Mouse (Mus musculus): ENCODE results near the gene Mark1. TPM values are rescaled to one million over a fixed set of nuclear protein-coding genes. Genes with fewer than 3 reads are reported as not detected.
A peak's percentile ranks its signal among the peaks of the same experiment; 100 is the strongest.

The Mark1 gene
- polyA plus RNA-seq, 1 experiment = 2.2 TPM

DNA sequence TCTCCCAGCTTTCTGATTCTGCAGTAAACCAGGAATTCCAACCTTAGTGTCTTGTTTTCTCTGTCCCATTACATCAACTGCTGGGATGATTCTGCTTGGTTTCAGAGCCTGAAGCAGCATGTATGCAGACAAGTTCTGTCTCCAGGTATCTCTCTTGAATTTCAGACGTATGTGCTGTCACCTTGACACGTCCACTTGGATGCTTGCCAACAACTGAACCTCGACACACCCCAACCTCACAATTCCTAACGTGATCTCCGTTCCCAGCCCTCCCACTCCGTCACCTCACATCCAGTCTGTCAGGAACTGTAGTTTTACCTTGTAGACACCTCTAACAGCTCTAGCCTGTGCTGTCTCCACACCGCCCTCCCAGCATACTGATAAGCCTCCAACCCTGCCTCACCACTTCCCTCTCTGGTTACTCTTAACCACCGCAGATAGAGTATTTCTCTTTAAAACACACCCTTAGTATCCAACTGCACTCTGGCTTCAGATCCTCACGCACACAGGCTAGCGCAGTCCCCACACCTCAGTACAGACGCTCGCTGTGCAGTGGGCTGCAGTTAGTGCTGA is 36.2 kb downstream of the Mark1 start:
- H3K4me1 ChIP-seq (ENCODE audit: control insufficient read depth, insufficient read depth, low read length) = no peaks in the 10 kb centered on the region
- H3K36me3 ChIP-seq (ENCODE audit: control insufficient read depth, insufficient read depth, low read length) = no peaks in the 10 kb centered on the region
- no peaks in the 10 kb centered on the region for H3K27me3 ChIP-seq (replicated peaks; ENCODE audit: control insufficient read depth, insufficient read depth, low read length)
- no peak for TF ChIP-seq CTCF (conservative IDR thresholded peaks at IDR 0.05; ENCODE audit: insufficient read depth, insufficient read length, low read depth, low read length)
- no peak for TF ChIP-seq POLR2A (IDR thresholded peaks at IDR 0.05; ENCODE audit: low read depth, low read length)
- H3K27ac ChIP-seq (ENCODE audit: insufficient read depth, low read depth, low read length) = no peak overlapping the region
- H3K4me3 ChIP-seq (ENCODE audit: insufficient read depth, low read depth, low read length) = no peak overlapping the region
- 61% methylated on average over 12 of the region's 12 CpGs for WGBS
- no peak for DNase-seq

DNA sequence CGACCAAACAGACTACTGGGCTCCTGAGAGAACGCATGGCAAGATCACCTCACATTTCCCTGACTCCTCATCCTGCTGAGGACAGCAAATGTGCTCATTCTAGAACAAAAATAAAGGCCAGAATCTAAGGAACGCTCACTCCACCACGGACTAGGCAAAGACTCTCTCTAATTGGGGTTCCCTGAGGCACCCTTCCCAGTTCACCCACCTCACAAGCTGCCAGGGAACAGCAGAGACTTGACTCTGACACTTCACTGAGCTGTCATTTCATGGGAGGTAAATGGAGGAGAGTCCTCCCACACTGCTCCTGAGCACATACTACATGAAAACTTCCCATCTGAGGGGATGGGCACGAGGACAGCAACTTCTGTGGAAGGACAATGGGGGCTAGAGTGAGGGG is 37.5 kb downstream of the Mark1 start:
- H3K4me3 ChIP-seq (ENCODE audit: insufficient read depth, low read depth, low read length) = no peak overlapping the region
- H3K4me1 ChIP-seq (ENCODE audit: control insufficient read depth, insufficient read depth, low read length) = no peaks in the 10 kb centered on the region
- DNase-seq = no peak
- H3K27ac ChIP-seq (ENCODE audit: insufficient read depth, low read depth, low read length) = no peak overlapping the region
- 83% methylated on average over 5 of the region's 5 CpGs for WGBS
- TF ChIP-seq CTCF (conservative IDR thresholded peaks at IDR 0.05; ENCODE audit: insufficient read depth, insufficient read length, low read depth, low read length) = no peak
- TF ChIP-seq POLR2A (IDR thresholded peaks at IDR 0.05; ENCODE audit: low read depth, low read length) = no peak
- no peaks in the 10 kb centered on the region for H3K36me3 ChIP-seq (ENCODE audit: control insufficient read depth, insufficient read depth, low read length)
- H3K27me3 ChIP-seq (replicated peaks; ENCODE audit: control insufficient read depth, insufficient read depth, low read length) = no peaks in the 10 kb centered on the region

DNA sequence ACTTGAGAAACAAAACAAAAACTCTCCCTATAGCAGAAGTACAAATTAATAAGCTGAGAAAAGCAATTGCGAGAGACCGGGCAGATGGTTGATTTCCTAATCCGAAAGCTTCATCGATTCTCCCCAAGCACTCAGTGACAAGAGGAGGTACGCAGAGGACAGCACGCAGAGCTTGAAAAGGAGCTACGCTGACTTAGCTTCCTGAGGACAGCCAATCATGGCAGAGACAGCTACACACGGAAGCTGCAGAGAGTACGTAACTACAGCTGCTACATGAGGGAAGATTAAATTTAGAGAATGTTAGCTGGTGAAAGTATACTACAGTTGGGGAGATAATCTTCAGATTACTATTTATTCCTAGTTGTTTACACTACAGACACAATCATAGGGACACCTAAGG is 40.6 kb downstream of the Mark1 start:
- Histone ChIP-seq H3K27me3 (replicated peaks; ENCODE audit: control insufficient read depth, insufficient read depth, low read length) (no peaks in the 10 kb centered on the region), H3K27ac (ENCODE audit: insufficient read depth, low read depth, low read length) (no peak overlapping the region), H3K4me3 (ENCODE audit: insufficient read depth, low read depth, low read length) (no peak overlapping the region), H3K36me3 (ENCODE audit: control insufficient read depth, insufficient read depth, low read length) (no peaks in the 10 kb centered on the region), H3K4me1 (ENCODE audit: control insufficient read depth, insufficient read depth, low read length) (no peaks in the 10 kb centered on the region)
- TF ChIP-seq CTCF (conservative IDR thresholded peaks at IDR 0.05; ENCODE audit: insufficient read depth, insufficient read length, low read depth, low read length) = no peak
- no peak for TF ChIP-seq POLR2A (IDR thresholded peaks at IDR 0.05; ENCODE audit: low read depth, low read length)
- DNase-seq = no peak
- WGBS = 79% methylated on average over 9 of the region's 9 CpGs

DNA sequence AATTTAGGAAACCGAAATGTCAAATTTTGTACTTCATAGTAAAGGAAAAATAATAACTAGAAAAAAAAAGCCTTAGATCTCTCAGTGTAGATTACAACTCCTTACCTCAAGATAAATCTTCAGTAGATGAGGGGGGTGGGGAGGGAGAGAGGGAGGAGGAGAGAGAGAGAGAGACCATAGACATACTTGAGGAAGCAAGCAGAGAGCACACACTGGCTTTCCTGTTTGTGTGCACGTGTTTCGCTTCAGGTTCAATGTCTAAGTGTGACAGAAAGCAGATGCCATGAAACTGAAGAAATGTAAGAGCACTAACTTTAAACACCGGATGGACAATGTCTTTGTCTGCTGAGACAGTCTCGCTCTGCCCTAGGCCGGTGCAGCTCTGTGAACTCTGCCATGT is 41.0 kb downstream of the Mark1 start:
- Histone ChIP-seq H3K4me1 (ENCODE audit: control insufficient read depth, insufficient read depth, low read length) (no peaks in the 10 kb centered on the region), H3K27ac (ENCODE audit: insufficient read depth, low read depth, low read length) (no peak overlapping the region), H3K27me3 (replicated peaks; ENCODE audit: control insufficient read depth, insufficient read depth, low read length) (no peaks in the 10 kb centered on the region), H3K36me3 (ENCODE audit: control insufficient read depth, insufficient read depth, low read length) (no peaks in the 10 kb centered on the region), H3K4me3 (ENCODE audit: insufficient read depth, low read depth, low read length) (no peak overlapping the region)
- no peak for DNase-seq
- 63% methylated on average over 6 of the region's 6 CpGs for WGBS
- no peak for TF ChIP-seq CTCF (conservative IDR thresholded peaks at IDR 0.05; ENCODE audit: insufficient read depth, insufficient read length, low read depth, low read length)
- TF ChIP-seq POLR2A (IDR thresholded peaks at IDR 0.05; ENCODE audit: low read depth, low read length) = no peak

DNA sequence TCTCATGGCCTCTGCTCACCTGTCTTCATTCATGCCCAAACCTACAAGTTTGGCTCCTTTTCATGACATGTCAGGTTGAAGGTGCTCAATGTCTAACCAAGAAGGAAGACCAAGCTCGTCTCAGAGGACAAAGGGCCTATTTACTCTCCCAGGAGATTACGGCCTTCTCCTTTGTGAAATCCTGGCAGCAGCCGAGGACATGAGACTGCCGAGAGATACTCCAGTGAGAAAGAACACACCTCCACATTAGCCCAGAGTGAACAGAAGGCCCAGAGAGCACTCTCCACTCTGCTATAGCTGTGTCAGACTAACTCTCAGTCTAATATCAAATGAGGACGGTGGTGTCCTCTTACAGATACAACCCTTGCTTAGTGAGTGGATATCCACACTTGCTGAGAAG is 47.6 kb downstream of the Mark1 start:
- Histone ChIP-seq H3K27me3 (replicated peaks; ENCODE audit: control insufficient read depth, insufficient read depth, low read length) (no peaks in the 10 kb centered on the region), H3K4me3 (ENCODE audit: insufficient read depth, low read depth, low read length) (no peak overlapping the region), H3K27ac (ENCODE audit: insufficient read depth, low read depth, low read length) (no peak overlapping the region), H3K4me1 (ENCODE audit: control insufficient read depth, insufficient read depth, low read length) (no peaks in the 10 kb centered on the region), H3K36me3 (ENCODE audit: control insufficient read depth, insufficient read depth, low read length) (no peaks in the 10 kb centered on the region)
- no peak for TF ChIP-seq CTCF (conservative IDR thresholded peaks at IDR 0.05; ENCODE audit: insufficient read depth, insufficient read length, low read depth, low read length)
- no peak for TF ChIP-seq POLR2A (IDR thresholded peaks at IDR 0.05; ENCODE audit: low read depth, low read length)
- no peak for DNase-seq
- 61% methylated on average over 5 of the region's 5 CpGs for WGBS

DNA sequence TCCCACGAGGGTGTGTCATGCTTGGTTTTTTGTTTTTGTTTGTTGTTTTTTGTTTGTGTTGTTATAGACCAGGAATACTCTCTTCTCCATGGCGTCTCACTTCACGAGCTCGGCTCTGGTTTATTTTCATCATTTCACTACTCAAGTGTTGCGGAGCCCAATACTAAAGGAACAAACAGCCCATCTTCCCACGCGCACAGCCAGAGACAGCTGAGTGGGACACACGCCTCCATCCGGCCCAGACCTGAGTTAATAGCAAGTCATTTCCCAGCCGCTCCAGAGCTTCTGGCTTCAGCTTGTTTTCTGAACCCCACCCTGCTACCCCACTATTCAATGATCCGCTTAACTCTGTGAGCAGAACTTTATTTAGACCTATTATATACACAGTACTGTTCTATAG is 48.3 kb downstream of the Mark1 start:
- 91% methylated on average over 11 of the region's 11 CpGs for WGBS
- no peaks in the 10 kb centered on the region for H3K27me3 ChIP-seq (replicated peaks; ENCODE audit: control insufficient read depth, insufficient read depth, low read length)
- no peak for TF ChIP-seq POLR2A (IDR thresholded peaks at IDR 0.05; ENCODE audit: low read depth, low read length)
- TF ChIP-seq CTCF (conservative IDR thresholded peaks at IDR 0.05; ENCODE audit: insufficient read depth, insufficient read length, low read depth, low read length) = no peak
- no peaks in the 10 kb centered on the region for H3K4me1 ChIP-seq (ENCODE audit: control insufficient read depth, insufficient read depth, low read length)
- H3K36me3 ChIP-seq (ENCODE audit: control insufficient read depth, insufficient read depth, low read length) = no peaks in the 10 kb centered on the region
- H3K4me3 ChIP-seq (ENCODE audit: insufficient read depth, low read depth, low read length) = no peak overlapping the region
- DNase-seq = no peak
- no peak overlapping the region for H3K27ac ChIP-seq (ENCODE audit: insufficient read depth, low read depth, low read length)

DNA sequence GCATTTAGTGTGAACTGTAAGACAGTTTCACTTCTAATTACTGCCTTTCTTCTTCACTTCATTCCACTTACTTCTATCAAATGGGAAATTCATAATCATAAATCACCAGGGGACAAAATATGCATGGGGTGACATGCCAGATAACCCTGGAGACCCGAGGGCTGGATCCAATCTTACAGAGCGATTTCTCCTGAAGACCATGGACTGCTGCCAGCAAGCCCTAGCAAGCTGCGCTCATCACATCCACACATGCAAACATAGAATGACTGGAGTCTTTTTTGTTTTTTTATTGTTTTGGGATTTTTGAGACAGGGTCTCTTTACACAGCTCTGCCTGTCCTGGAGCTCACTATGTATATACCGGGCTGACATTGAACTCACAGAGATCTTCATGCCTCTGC is 61.3 kb downstream of the Mark1 start:
- H3K27me3 ChIP-seq (replicated peaks; ENCODE audit: control insufficient read depth, insufficient read depth, low read length) = no peaks in the 10 kb centered on the region
- no peak overlapping the region for H3K4me3 ChIP-seq (ENCODE audit: insufficient read depth, low read depth, low read length)
- no peak overlapping the region for H3K27ac ChIP-seq (ENCODE audit: insufficient read depth, low read depth, low read length)
- WGBS = 75% methylated on average over 4 of the region's 4 CpGs
- peak; percentile 16 for DNase-seq
- TF ChIP-seq CTCF (conservative IDR thresholded peaks at IDR 0.05; ENCODE audit: insufficient read depth, insufficient read length, low read depth, low read length) (no peak), POLR2A (IDR thresholded peaks at IDR 0.05; ENCODE audit: low read depth, low read length) (no peak)
- H3K36me3 ChIP-seq (ENCODE audit: control insufficient read depth, insufficient read depth, low read length) = no peaks in the 10 kb centered on the region
- no peaks in the 10 kb centered on the region for H3K4me1 ChIP-seq (ENCODE audit: control insufficient read depth, insufficient read depth, low read length)
